Mouse (Mus musculus) G1E (cell line): Measurements from ENCODE around the gene Ptpn13. TPM values are rescaled to one million over a fixed set of nuclear protein-coding genes. Genes with fewer than 3 reads are reported as not detected.

Experiments
- ATAC-seq: 2 replicates; pipeline ENCODE4 v1.8.0; 2016; ENCODE audit warnings: mild to moderate bottlenecking; ENCODE audit not compliant: insufficient number of reproducible peaks, poor library complexity, low FRiP score, severe bottlenecking; ENCODE audit errors: extremely low read depth
- DNase-seq: peaks from one replicate; pipeline ENCODE4 v3.0.0; 2012; ENCODE audit warnings: low spot score
- H3K27me3 ChIP-seq: 2 replicates; pipeline ENCODE4 v1.6.1; 2012; ENCODE audit warnings: mild to moderate bottlenecking, low read length, inconsistent platforms; ENCODE audit not compliant: insufficient read depth
- H3K36me3 ChIP-seq: replicated peaks from 2 replicates; pipeline ENCODE3; 2012; ENCODE audit warnings: mild to moderate bottlenecking, inconsistent platforms
- H3K4me1 ChIP-seq: 2 replicates; pipeline ENCODE4 v1.6.1; 2012; ENCODE audit warnings: low read depth, low read length, inconsistent platforms, mixed read lengths; ENCODE audit not compliant: insufficient read depth
- H3K4me3 ChIP-seq: 2 replicates; pipeline ENCODE4 v1.5.1; 2012; ENCODE audit warnings: low read depth, mild to moderate bottlenecking, inconsistent platforms, low read length, moderate library complexity, mixed read lengths
- H3K9me3 ChIP-seq: replicated peaks from 2 replicates; pipeline ENCODE4 v1.6.1; 2012; ENCODE audit warnings: inconsistent platforms
- CTCF ChIP-seq: IDR thresholded peaks from 2 replicates; pipeline ENCODE4 v1.5.1; 2012; ENCODE audit warnings: low read depth, low read length, inconsistent platforms, mixed read lengths
- GATA1 ChIP-seq: IDR thresholded peaks from 2 replicates; pipeline ENCODE4 v1.6.1; 2012; ENCODE audit warnings: borderline replicate concordance, low read length, inconsistent platforms, mixed read lengths
- GATA2 ChIP-seq: IDR thresholded peaks from 2 replicates; pipeline ENCODE4 v1.6.1; 2012; ENCODE audit warnings: low read depth, low read length, inconsistent platforms, borderline replicate concordance
- POLR2AphosphoS5 ChIP-seq: IDR thresholded peaks from 2 replicates; pipeline ENCODE4 v1.6.1; 2012; ENCODE audit warnings: low read depth, low read length, inconsistent platforms; ENCODE audit not compliant: insufficient replicate concordance
- TAL1 ChIP-seq: conservative IDR thresholded peaks from 2 replicates; pipeline ENCODE4 v1.6.1; 2012; ENCODE audit warnings: low read depth, low read length, inconsistent platforms, mixed read lengths
- polyA plus RNA-seq: library from polyadenylated mRNA; stranded (reverse); fragments of >175 nt; gene quantifications from 2 replicates; pipeline ENCODE4 v1.2.3, GENCODE M21; 2012
- total RNA-seq, 2 experiments: library from RNA; stranded (forward) in 1 of 2; stranded (reverse) in 1 of 2; fragments of 200-1000 nt in 1 of 2; fragments of >200 nt in 1 of 2; fragmentation: Nextera tagmentation in 1 of 2; gene quantifications; 2 replicates each; pipeline ENCODE4 v1.2.3; 2014 to 2017

Gene Ptpn13
- total and polyA plus RNA-seq, 3 experiments: 0.27 TPM; not detected in 2

- no peak for DNase-seq
- TF ChIP-seq POLR2AphosphoS5 (no peak), GATA1 (no peak), CTCF (no peak), TAL1 (no peak), GATA2 (no peak)
- no peak overlapping the region for H3K4me3 ChIP-seq
- H3K9me3 ChIP-seq: peaks cover 51% of the 10 kb centered on the region
- no peaks in the 10 kb centered on the region for H3K36me3 ChIP-seq
- H3K4me1 ChIP-seq: no peaks in the 10 kb centered on the region
- no peaks in the 10 kb centered on the region for H3K27me3 ChIP-seq
- no peak for ATAC-seq
Observed at GRCm38 (mm10) chr5:103460903-103461302, 35.9 kb downstream of the Ptpn13 start.

GRCm38 (mm10) chr5:103463661-103464219, 38.7 kb downstream of the Ptpn13 start:
- H3K4me3 ChIP-seq: no peak overlapping the region
- DNase-seq (no peak), ATAC-seq (no peak)
- H3K9me3 ChIP-seq: peaks cover 48% of the 10 kb centered on the region
- no peaks in the 10 kb centered on the region for H3K4me1 ChIP-seq
- H3K36me3 ChIP-seq: no peaks in the 10 kb centered on the region
- no peak for TF ChIP-seq CTCF
- no peak for TF ChIP-seq TAL1
- no peak for TF ChIP-seq GATA1
- no peak for TF ChIP-seq GATA2
- TF ChIP-seq POLR2AphosphoS5: no peak
- no peaks in the 10 kb centered on the region for H3K27me3 ChIP-seq

- H3K27me3 ChIP-seq: no peaks in the 10 kb centered on the region
- ATAC-seq: no peak
- H3K4me3 ChIP-seq: no peak overlapping the region
- H3K36me3 ChIP-seq: no peaks in the 10 kb centered on the region
- H3K4me1 ChIP-seq: no peaks in the 10 kb centered on the region
- H3K9me3 ChIP-seq: peaks cover 45% of the 10 kb centered on the region
- no peak for DNase-seq
- no peak for TF ChIP-seq GATA1
- no peak for TF ChIP-seq POLR2AphosphoS5
- no peak for TF ChIP-seq CTCF
- no peak for TF ChIP-seq GATA2
- TF ChIP-seq TAL1: no peak
Observed at GRCm38 (mm10) chr5:103464329-103464728, 39.3 kb downstream of the Ptpn13 start.

DNA sequence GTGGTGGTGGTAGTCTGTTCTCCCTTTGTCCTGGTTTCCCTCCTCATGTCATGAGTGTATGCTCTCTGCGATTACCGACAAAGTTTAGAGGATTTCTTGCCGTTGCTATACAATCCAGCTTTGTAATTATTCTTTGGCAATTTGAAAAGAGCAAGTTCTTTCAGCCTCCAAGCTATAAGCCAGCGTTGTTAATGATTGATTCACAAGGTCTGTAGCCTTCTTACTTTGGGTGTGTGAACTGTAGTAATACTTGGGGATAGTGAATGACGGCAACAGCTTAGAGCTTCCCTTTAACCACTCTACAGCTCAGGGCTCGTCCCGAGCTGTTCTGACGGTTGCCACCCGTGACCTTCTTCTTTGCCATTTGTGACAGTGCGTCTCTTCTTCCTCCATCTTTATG, 39.8 kb downstream of the Ptpn13 start:
- ATAC-seq (no peak), DNase-seq (no peak)
- no peaks in the 10 kb centered on the region for H3K4me1 ChIP-seq
- no peak for TF ChIP-seq CTCF
- TF ChIP-seq POLR2AphosphoS5: no peak
- no peak for TF ChIP-seq TAL1
- no peak for TF ChIP-seq GATA1
- TF ChIP-seq GATA2: no peak
- H3K9me3 ChIP-seq: peaks cover 45% of the 10 kb centered on the region
- no peaks in the 10 kb centered on the region for H3K36me3 ChIP-seq
- H3K4me3 ChIP-seq: no peak overlapping the region
- H3K27me3 ChIP-seq: no peaks in the 10 kb centered on the region

- DNase-seq (no peak), ATAC-seq (no peak)
- no peak overlapping the region for H3K4me3 ChIP-seq
- no peaks in the 10 kb centered on the region for H3K4me1 ChIP-seq
- TF ChIP-seq GATA1 (no peak), CTCF (no peak), TAL1 (no peak), GATA2 (no peak), POLR2AphosphoS5 (no peak)
- peaks cover 33% of the 10 kb centered on the region for H3K9me3 ChIP-seq
- no peaks in the 10 kb centered on the region for H3K36me3 ChIP-seq
- H3K27me3 ChIP-seq: no peaks in the 10 kb centered on the region
Observed at GRCm38 (mm10) chr5:103472670-103473069, 47.7 kb downstream of the Ptpn13 start.

DNA sequence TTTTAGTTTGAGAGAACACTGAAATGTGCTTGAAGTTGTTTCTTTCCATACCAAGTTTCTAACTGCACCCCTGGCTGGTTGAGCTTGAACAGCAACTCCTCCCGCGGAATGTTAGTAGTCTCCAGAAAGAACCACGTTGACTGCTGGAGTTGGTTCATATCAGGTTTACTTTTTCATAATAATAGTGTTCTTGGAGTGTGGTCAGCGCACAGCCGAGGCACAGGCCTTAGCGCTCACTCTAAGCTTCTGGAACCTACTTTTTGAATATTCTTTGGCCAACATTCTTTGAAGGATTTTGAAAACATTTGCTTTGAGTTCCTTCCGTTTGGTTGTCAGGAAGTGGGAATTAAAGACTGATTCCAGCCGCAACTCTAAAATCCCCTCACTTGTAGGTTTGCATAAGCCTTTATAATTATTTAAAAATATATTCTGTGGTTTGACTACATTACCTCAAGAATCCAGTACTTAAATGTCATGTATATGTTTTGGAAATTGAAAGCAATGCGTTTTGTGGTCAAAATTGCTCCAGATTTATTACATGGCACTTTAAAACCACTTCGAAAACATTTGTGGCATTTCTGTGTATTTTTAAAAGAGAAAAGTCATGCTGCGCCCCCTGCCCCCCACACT, 48.6 kb downstream of the Ptpn13 start:
- H3K4me1 ChIP-seq: no peaks in the 10 kb centered on the region
- no peaks in the 10 kb centered on the region for H3K36me3 ChIP-seq
- peaks cover 33% of the 10 kb centered on the region for H3K9me3 ChIP-seq
- DNase-seq: no peak
- H3K27me3 ChIP-seq: no peaks in the 10 kb centered on the region
- TF ChIP-seq GATA2 (no peak), TAL1 (no peak), CTCF (no peak)
- ATAC-seq: no peak
- no peak overlapping the region for H3K4me3 ChIP-seq
